Mouse (Mus musculus) heart, embryonic 11.5 days (tissue): ENCODE measurements at regions not wholly inside any gene's neighbourhood (a gene's known extent, or its start where the extent isn't known, plus 50 kb on each side); places are given as distances from the start of the nearest gene placed in this dataset.
A peak's percentile ranks its signal among the peaks of the same experiment; 100 is the strongest.

Source experiments
- ATAC-seq: fragments of 200-750 bp; cut with Nextera tagmentation; replicated peaks from 2 replicates; pipeline ENCODE4 v1.8.0; 2017; ENCODE audit warnings: moderate library complexity; ENCODE audit not compliant: insufficient number of reproducible peaks, low FRiP score, low TSS enrichment
- H3K27ac ChIP-seq: fragments of 300-500 bp; sonication (generic); 2 replicates; pipeline ENCODE4 v1.5.1; 2014; ENCODE audit warnings: mild to moderate bottlenecking, low read depth, low read length
- H3K27me3 ChIP-seq: fragments of 300-500 bp; sonication (generic); 2 replicates; pipeline ENCODE4 v1.6.1; 2014; ENCODE audit warnings: mild to moderate bottlenecking, low read length, mixed read lengths; ENCODE audit not compliant: control insufficient read depth, insufficient read depth
- H3K36me3 ChIP-seq: fragments of 300-500 bp; sonication (generic); 2 replicates; pipeline ENCODE4 v1.6.1; 2014; ENCODE audit warnings: mild to moderate bottlenecking, low read length, moderate library complexity, mixed read lengths; ENCODE audit not compliant: control insufficient read depth, insufficient read depth
- H3K4me1 ChIP-seq: fragments of 300-500 bp; sonication (generic); 2 replicates; pipeline ENCODE4 v1.6.1; 2014; ENCODE audit warnings: low read length; ENCODE audit not compliant: control insufficient read depth, insufficient read depth
- H3K4me2 ChIP-seq: fragments of 300-500 bp; sonication (generic); 2 replicates; pipeline ENCODE4 v1.6.1; 2014; ENCODE audit warnings: mild to moderate bottlenecking, moderate library complexity
- H3K4me3 ChIP-seq: fragments of 300-500 bp; sonication (generic); 2 replicates; pipeline ENCODE4 v1.5.1; 2014; ENCODE audit warnings: low read depth, low read length
- H3K9ac ChIP-seq: fragments of 300-500 bp; sonication (generic); 2 replicates; pipeline ENCODE4 v1.6.1; 2014; ENCODE audit warnings: mild to moderate bottlenecking, low read depth, low read length, moderate library complexity
- H3K9me3 ChIP-seq: fragments of 300-500 bp; sonication (generic); replicated peaks from 2 replicates; pipeline ENCODE4 v1.6.1; 2016; ENCODE audit warnings: low read length; ENCODE audit not compliant: control insufficient read depth
- WGBS: fragments of 180-500 bp; shearing (Covaris S2); extraction: QIAGEN DNeasy Blood & Tissue Kit; methylation state at CpG from one replicate; pipeline ENCODE4 v1.1.7; 2014; ENCODE audit not compliant: insufficient replicate concordance; 5-methylcytosine and 5-hydroxymethylcytosine counted together

GRCm38 (mm10) chr2:82698417-82698988, 244.9 kb upstream of the Fsip2 start:
- Histone ChIP-seq H3K27ac (no peak overlapping the region), H3K36me3 (no peaks in the 10 kb centered on the region), H3K9ac (no peak overlapping the region), H3K9me3 (no peaks in the 10 kb centered on the region), H3K4me3 (no peak overlapping the region), H3K4me2 (peak overlapping the region; percentile 34; the same call in 1 of the 2 replicates), H3K4me1 (no peaks in the 10 kb centered on the region), H3K27me3 (no peaks in the 10 kb centered on the region)
- 35% methylated on average over 8 of the region's 8 CpGs for WGBS
- no peak for ATAC-seq

- Histone ChIP-seq H3K4me2 (no peak overlapping the region), H3K4me3 (no peak overlapping the region), H3K9me3 (no peaks in the 10 kb centered on the region), H3K27ac (no peak overlapping the region), H3K36me3 (no peaks in the 10 kb centered on the region), H3K27me3 (no peaks in the 10 kb centered on the region), H3K4me1 (no peaks in the 10 kb centered on the region), H3K9ac (no peak overlapping the region)
- WGBS, result 80% methylated on average over 2 of the region's 2 CpGs
- no peak for ATAC-seq
Measured at GRCm38 (mm10) chr2:82701851-82702250, 241.6 kb upstream of the Fsip2 start.

- no peaks in the 10 kb centered on the region for H3K27me3 ChIP-seq
- H3K4me1 ChIP-seq, result no peaks in the 10 kb centered on the region
- 35% methylated on average over 3 of the region's 3 CpGs for WGBS
- no peaks in the 10 kb centered on the region for H3K36me3 ChIP-seq
- no peak overlapping the region for H3K4me2 ChIP-seq
- no peak overlapping the region for H3K9ac ChIP-seq
- no peak overlapping the region for H3K4me3 ChIP-seq
- ATAC-seq, result 0 out of 2 replicates have a peak, but pooled peaks have one; percentile 46
- H3K9me3 ChIP-seq, result no peaks in the 10 kb centered on the region
- H3K27ac ChIP-seq, result peak overlapping the region; percentile 54; the same call in 1 of the 2 replicates
Measured at GRCm38 (mm10) chr2:82715773-82716172, 227.7 kb upstream of the Fsip2 start.
